Mouse (Mus musculus): Measurements from ENCODE around the gene Acrv1. TPM values are rescaled to one million over a fixed set of nuclear protein-coding genes. Genes with fewer than 3 reads are reported as not detected.
"Not testable (repeated sequence)": the region's sequence is repeated elsewhere in the genome, so short reads cannot be mapped to it uniquely, and the experiment has no call there.

Gene Acrv1
- total RNA-seq (2021), result not detected

GRCm38 (mm10) chr9:36692920-36693319 lies at the start of gene Acrv1:
Gene Acrv1, plus strand, starts transcription at chr9:36693220.
- no peak for DNase-seq

- DNase-seq, result not testable (repeated sequence)
Observed at GRCm38 (mm10) chr9:36643276-36643675, 49.7 kb upstream of the Acrv1 start, which contains the start of gene A630095E13Rik. Gene A630095E13Rik, minus strand, starts transcription at chr9:36643376.

- no peak for DNase-seq
Observed at GRCm38 (mm10) chr9:36681424-36681823, 11.6 kb upstream of the Acrv1 start.

- peak; percentile 6 for DNase-seq
Observed at GRCm38 (mm10) chr9:36687329-36687728, 5.7 kb upstream of the Acrv1 start.

GRCm38 (mm10) chr9:36694276-36694675 lies 1.3 kb downstream of the Acrv1 start:
- DNase-seq, result no peak

- DNase-seq, result no peak
Observed at GRCm38 (mm10) chr9:36705923-36706322, 12.9 kb downstream of the Acrv1 start.

GRCm38 (mm10) chr9:36707304-36707703 lies 14.3 kb downstream of the Acrv1 start:
- no peak for DNase-seq

GRCm38 (mm10) chr9:36716624-36717023 lies 23.6 kb downstream of the Acrv1 start:
- no peak for DNase-seq

- peak; percentile 93 for DNase-seq
Observed at GRCm38 (mm10) chr9:36726131-36727033, 33.4 kb downstream of the Acrv1 start.

- no peak for DNase-seq
Observed at GRCm38 (mm10) chr9:36727034-36727755, 34.2 kb downstream of the Acrv1 start, which contains the start of gene Chek1. Gene Chek1, minus strand, starts transcription at chr9:36727065.

Other genes with a start within 250 kb of the Acrv1 start
- not detected for gene Gm9513, start 217.6 kb upstream of the Acrv1 start, total RNA-seq (2021)
- not detected for gene Gm5615, start 151.3 kb upstream of the Acrv1 start, total RNA-seq (2021)
- gene Gm17689, start 110.6 kb upstream of the Acrv1 start, total RNA-seq (2021), result not detected
- gene A630095E13Rik, start 49.8 kb upstream of the Acrv1 start, total RNA-seq (2021), result not detected
- gene Chek1, start 33.8 kb downstream of the Acrv1 start, total RNA-seq (2021), result 10 to 100 TPM; 13.6 to 16.7 TPM
- gene Stt3a, start 74.5 kb downstream of the Acrv1 start, total RNA-seq (2021), result 100 to 1,000 TPM; 122 to 131 TPM
- gene Ei24, start 104.2 kb downstream of the Acrv1 start, total RNA-seq (2021), result 10 to 100 TPM; 94.2 to 97.9 TPM
- 1 to 10 TPM in 1 of 2 experiments, under 1 TPM in 1; 0.91 to 1.4 TPM for gene Fez1, start 128.6 kb downstream of the Acrv1 start, total RNA-seq (2021)

Data from heart, postnatal 4 days (tissue).